Mouse (Mus musculus) testis, adult 2 months (tissue): ENCODE results near the gene Mypn. TPM values are rescaled to one million over a fixed set of nuclear protein-coding genes. Genes with fewer than 3 reads are reported as not detected.
A peak's percentile ranks its signal among the peaks of the same experiment; 100 is the strongest.

Source experiments
- H3K27ac ChIP-seq: fragments of 200-500 bp; 2 replicates; pipeline ENCODE4 v1.5.1; 2012; ENCODE audit warnings: low read depth, low read length; ENCODE audit not compliant: control insufficient read depth, insufficient read depth
- H3K27me3 ChIP-seq: fragments of 200-500 bp; 2 replicates; pipeline ENCODE4 v1.6.1; 2012; ENCODE audit warnings: mild to moderate bottlenecking, low read length, moderate library complexity; ENCODE audit not compliant: control insufficient read depth, insufficient read depth
- H3K36me3 ChIP-seq: fragments of 200-500 bp; 2 replicates; pipeline ENCODE4 v1.6.1; 2012; ENCODE audit warnings: mild to moderate bottlenecking, low read length; ENCODE audit not compliant: control insufficient read depth, insufficient read depth
- H3K4me1 ChIP-seq: fragments of 200-500 bp; 2 replicates; pipeline ENCODE4 v1.6.1; 2012; ENCODE audit warnings: low read length; ENCODE audit not compliant: control insufficient read depth, insufficient read depth
- H3K4me3 ChIP-seq: fragments of 200-500 bp; 2 replicates; pipeline ENCODE4 v1.5.1; 2012; ENCODE audit warnings: low read depth, mild to moderate bottlenecking, low read length, moderate library complexity, mixed read lengths; ENCODE audit not compliant: control insufficient read depth
- CTCF ChIP-seq: fragments of 200-500 bp; IDR thresholded peaks from 2 replicates; pipeline ENCODE4 v1.5.1; 2012; ENCODE audit warnings: low read depth, mild to moderate bottlenecking, inconsistent platforms, low read length, moderate library complexity; ENCODE audit not compliant: control insufficient read depth, insufficient read depth, insufficient replicate concordance
- POLR2A ChIP-seq: fragments of 200-500 bp; IDR thresholded peaks from 2 replicates; pipeline ENCODE4 v1.6.1; 2012; ENCODE audit warnings: low read depth, mild to moderate bottlenecking, inconsistent platforms, low read length, moderate library complexity; ENCODE audit not compliant: control insufficient read depth
- polyA plus RNA-seq: library from polyadenylated mRNA; depleted of rRNA; stranded (reverse); fragments of >200 nt; gene quantifications from 2 replicates; pipeline ENCODE4 v1.2.3, GENCODE M21; 2012

Gene Mypn
- polyA plus RNA-seq, 1 experiment: 3.2 TPM

DNA sequence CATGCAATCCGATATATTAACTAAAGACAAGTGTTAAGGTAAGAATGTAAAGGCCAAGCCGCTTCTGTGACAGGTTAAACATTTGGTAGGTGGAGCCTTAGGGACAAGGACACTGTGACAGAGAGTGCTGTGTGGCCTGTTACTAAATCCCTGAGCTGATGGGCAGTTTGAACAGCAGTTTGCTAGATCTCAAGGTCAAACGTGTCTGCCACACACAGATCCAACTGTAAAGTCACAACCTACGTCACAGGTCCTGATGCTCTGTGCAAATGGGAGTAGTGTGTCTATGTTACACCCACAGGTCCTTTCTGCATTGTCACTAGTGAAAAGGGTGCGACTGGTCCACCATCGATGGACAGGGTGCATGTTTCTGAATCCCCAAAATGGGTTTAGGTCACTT lies 71.4 kb downstream of the Mypn start:
- H3K36me3 ChIP-seq: no peaks in the 10 kb centered on the region
- no peak overlapping the region for H3K4me3 ChIP-seq
- no peaks in the 10 kb centered on the region for H3K27me3 ChIP-seq
- no peak for TF ChIP-seq CTCF
- H3K4me1 ChIP-seq: peaks cover 8% of the 10 kb centered on the region
- H3K27ac ChIP-seq: no peak overlapping the region

DNA sequence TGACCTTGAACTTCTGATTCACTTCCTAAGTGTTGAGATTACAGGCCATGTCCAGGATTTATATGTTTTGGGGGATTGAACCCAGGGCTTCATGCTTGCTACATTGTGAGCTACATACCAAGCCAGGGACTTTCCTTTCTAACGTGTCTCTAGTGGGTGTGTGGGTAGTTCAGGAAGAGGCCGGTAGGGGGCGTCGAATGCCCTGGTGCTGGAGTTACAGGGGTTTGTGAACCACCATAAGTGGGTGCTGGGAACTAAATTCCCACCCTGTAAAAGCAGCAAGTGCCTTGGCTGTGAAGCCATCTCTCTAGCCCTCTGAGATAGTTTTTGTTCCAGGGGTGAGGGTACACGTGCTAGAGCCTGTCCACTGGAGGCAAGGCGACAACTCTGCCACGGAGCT lies 73.3 kb downstream of the Mypn start:
- TF ChIP-seq POLR2A (no peak), CTCF (peak; percentile 68; the same call in 1 of the 2 replicates)
- Histone ChIP-seq H3K27ac (no peak overlapping the region), H3K27me3 (no peaks in the 10 kb centered on the region), H3K4me1 (peaks cover 8% of the 10 kb centered on the region), H3K4me3 (peak overlapping the region; percentile 81), H3K36me3 (no peaks in the 10 kb centered on the region)

DNA sequence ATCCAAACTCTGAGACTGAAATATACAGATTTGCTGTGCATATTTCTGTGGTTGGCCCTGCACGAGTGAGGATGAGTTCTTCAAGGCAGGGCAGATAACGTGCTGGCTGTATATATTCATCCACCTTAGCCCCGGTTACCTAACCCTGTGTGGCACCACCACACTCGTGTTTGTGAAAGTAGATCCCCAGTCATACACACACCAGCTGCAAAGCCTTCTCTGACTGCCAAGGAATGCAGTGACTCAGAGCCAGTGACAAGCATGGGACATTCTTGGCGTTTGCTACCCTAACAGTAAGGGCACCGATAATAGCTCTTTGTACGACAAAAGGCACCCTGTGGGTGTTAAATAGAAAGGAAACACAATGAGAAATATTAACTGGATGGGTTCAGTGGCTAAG lies 75.5 kb downstream of the Mypn start:
- H3K4me1 ChIP-seq: peaks cover 2% of the 10 kb centered on the region; the same call in 1 of the 2 replicates
- no peak overlapping the region for H3K4me3 ChIP-seq
- H3K27ac ChIP-seq: no peak overlapping the region
- no peaks in the 10 kb centered on the region for H3K36me3 ChIP-seq
- no peaks in the 10 kb centered on the region for H3K27me3 ChIP-seq
- no peak for TF ChIP-seq CTCF
- TF ChIP-seq POLR2A: no peak

DNA sequence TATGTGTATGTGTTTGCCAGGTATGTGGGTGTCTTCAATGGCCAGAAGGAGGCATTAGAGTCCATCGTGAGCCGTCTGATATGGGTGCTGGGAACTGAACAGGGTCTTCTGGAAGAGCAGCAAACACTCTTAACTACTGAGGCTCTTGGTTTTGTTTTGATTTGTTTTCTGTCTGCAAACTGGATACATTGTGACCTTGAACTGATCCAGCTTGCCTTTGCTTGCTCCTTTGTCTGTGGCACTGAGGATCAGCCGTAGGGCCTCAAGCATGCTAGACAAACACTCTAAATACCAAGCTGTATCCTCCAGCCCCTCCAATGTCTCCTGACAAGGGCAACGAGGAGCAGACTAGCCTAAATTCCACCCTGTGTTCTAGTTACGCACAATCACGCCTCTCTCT lies 76.6 kb downstream of the Mypn start:
- no peak overlapping the region for H3K27ac ChIP-seq
- H3K27me3 ChIP-seq: no peaks in the 10 kb centered on the region
- TF ChIP-seq POLR2A (no peak), CTCF (no peak)
- H3K4me1 ChIP-seq: peaks cover 2% of the 10 kb centered on the region; the same call in 1 of the 2 replicates
- H3K4me3 ChIP-seq: no peak overlapping the region
- H3K36me3 ChIP-seq: no peaks in the 10 kb centered on the region

DNA sequence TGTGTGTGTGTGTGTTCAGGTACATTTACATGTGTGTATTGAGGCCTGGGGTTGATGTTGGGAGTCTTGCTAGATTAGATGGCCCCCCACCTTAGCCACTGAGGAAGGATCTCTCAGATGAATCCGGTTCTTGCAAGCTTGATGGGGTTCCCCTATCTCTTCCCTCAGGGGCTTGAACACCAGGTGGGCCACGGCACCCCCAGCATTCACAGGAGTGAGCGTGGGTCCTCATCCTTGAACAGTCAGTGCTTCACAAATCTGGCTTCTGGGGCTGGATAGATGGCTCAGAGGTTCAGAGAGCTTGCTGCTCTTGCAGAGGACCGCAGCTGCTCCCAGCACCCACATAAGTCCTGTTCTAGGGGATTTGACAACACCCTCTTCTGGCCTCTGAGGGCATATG lies 77.6 kb downstream of the Mypn start:
- TF ChIP-seq CTCF (no peak), POLR2A (no peak)

DNA sequence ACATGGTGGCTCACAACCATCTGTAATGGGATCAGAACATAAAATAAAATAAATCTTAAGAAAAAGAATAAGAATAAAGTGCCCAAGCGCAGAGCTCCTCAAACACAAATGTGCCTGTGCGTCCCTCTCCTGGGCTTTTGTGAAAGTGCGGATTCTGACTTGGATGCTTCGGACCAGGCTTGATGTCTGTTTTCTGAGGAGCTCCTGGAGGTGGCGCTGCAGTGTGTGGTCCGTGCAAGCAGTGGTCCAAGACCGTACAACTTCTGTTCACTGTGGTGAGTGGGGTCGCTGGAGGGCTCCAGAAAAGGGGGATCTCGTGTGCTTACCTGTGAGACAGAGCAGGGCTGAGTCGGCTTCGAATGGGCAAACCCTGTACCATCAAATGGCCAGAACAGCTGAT lies 78.4 kb downstream of the Mypn start:
- H3K36me3 ChIP-seq: no peaks in the 10 kb centered on the region
- no peaks in the 10 kb centered on the region for H3K4me1 ChIP-seq
- no peaks in the 10 kb centered on the region for H3K27me3 ChIP-seq
- H3K4me3 ChIP-seq: no peak overlapping the region
- H3K27ac ChIP-seq: no peak overlapping the region
- TF ChIP-seq CTCF (peak; percentile 2; the same call in 1 of the 2 replicates), POLR2A (no peak)

More for the DNA sequence above, 77.6 kb downstream of the Mypn start:
- no peak overlapping the region for H3K4me3 ChIP-seq
- no peak overlapping the region for H3K27ac ChIP-seq
- H3K36me3 ChIP-seq: no peaks in the 10 kb centered on the region
- peaks cover 2% of the 10 kb centered on the region; the same call in 1 of the 2 replicates for H3K4me1 ChIP-seq
- no peaks in the 10 kb centered on the region for H3K27me3 ChIP-seq

DNA sequence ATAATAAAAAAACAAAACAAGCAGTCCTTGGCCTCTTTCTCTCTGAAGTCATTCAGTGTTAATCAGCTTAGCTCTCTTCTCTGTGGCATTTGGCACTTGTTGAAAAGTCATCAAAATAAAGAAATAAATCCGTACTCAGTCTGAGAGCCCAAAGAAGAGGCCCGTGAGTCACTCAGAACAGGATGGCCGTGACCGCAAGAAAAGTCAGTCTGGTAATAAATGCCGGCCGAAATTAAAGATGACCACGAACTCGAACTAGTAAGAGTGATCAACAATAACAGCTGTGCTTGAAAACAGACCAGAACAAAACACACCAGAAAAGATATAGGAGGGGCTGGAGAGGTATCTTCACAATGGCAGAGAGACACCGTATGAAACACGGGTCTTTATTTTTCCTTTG lies 79.7 kb downstream of the Mypn start:
- TF ChIP-seq POLR2A: no peak
- no peak for TF ChIP-seq CTCF
- Histone ChIP-seq H3K27me3 (no peaks in the 10 kb centered on the region), H3K36me3 (no peaks in the 10 kb centered on the region), H3K4me1 (no peaks in the 10 kb centered on the region), H3K4me3 (no peak overlapping the region), H3K27ac (no peak overlapping the region)

DNA sequence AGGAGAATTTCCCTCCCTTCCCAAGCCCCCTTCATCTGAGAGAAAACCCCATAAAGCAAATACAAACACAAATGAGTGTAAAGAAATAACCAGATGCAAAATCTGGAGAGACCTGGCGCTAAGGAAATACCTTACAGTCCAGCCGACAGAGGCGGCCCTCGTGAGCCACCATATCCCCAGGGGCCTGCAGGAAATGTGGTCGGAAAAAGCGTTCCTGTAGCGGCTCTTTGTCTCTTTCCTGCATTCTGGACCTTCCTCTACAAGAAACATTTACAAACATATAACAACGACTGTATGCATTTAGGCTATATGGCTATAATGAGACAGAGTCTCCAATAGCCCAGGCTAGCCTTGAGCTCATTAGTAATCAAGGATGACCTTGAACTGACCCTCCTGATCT lies 80.6 kb downstream of the Mypn start:
- Histone ChIP-seq H3K36me3 (no peaks in the 10 kb centered on the region), H3K4me1 (no peaks in the 10 kb centered on the region), H3K27ac (no peak overlapping the region), H3K27me3 (no peaks in the 10 kb centered on the region), H3K4me3 (no peak overlapping the region)
- no peak for TF ChIP-seq POLR2A
- TF ChIP-seq CTCF: no peak
